Mouse (Mus musculus): ENCODE results near the gene Gm17175. TPM values are rescaled to one million over a fixed set of nuclear protein-coding genes. Genes with fewer than 3 reads are reported as not detected.
"Not testable (repeated sequence)": the region's sequence is repeated elsewhere in the genome, so short reads cannot be mapped to it uniquely, and the experiment has no call there.

Gm17175 gene
- not detected in 2 replicates for polyA plus RNA-seq (2012; ENCODE audit: insufficient read depth, low replicate concordance)

GRCm38 (mm10) chr14:51573963-51574362 lies at the start of gene Gm17175:
Gene Gm17175 (minus strand): TSS chr14:51574063.
- H3K4me3 ChIP-seq (replicated peaks); H3K9me3 ChIP-seq; H3K36me3 ChIP-seq (replicated peaks; ENCODE audit: low read length); H3K4me1 ChIP-seq; H3K27me3 ChIP-seq (replicated peaks): not testable (repeated sequence)

- no peaks in the 10 kb centered on the region for H3K36me3 ChIP-seq (replicated peaks; ENCODE audit: low read length)
- no peak within 1 kb of the TSS for H3K4me3 ChIP-seq (replicated peaks)
- no peaks in the 10 kb centered on the region for H3K9me3 ChIP-seq
- no peaks in the 10 kb centered on the region for H3K4me1 ChIP-seq
- TF ChIP-seq FLI1 (IDR thresholded peaks at IDR 0.05; ENCODE audit: low read length), result no peak
- TF ChIP-seq GATA1 (IDR thresholded peaks at IDR 0.05; ENCODE audit: borderline replicate concordance, low read length), result no peak
- H3K27me3 ChIP-seq (replicated peaks), result no peaks in the 10 kb centered on the region
These were observed 37.3 kb upstream of the Gm17175 start, which contains the start of gene Gm17078 for GRCm38 (mm10) chr14:51611210-51611609. Gene Gm17078 (minus strand): TSS chr14:51611310.

DNA sequence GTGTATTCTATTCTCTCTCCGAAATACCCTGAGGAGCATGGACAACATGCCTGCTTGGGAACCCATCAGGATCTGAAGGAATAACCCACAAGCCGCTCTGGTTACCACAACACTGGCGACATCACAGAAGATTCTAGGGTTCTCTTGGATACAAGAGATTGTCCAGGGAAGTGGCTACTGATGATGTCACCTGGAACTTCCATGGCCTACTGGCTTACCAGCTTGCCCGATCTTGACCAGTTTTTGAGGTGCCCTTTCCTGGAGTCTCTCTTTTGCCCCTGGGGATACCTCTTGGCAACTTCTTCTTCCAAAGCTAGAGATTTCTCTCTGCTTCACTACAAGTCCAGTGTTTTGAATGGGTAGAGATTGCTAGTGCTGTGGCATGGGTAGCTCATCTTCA lies 18.2 kb upstream of the Gm17175 start, which contains the start of gene Gm17174:
TSS of gene Gm17174 (minus strand) at position 101 of the 400 bp plus-strand sequence.
- not testable (repeated sequence) for H3K4me3 ChIP-seq (replicated peaks); H3K9me3 ChIP-seq; H3K4me1 ChIP-seq; H3K36me3 ChIP-seq (replicated peaks; ENCODE audit: low read length); H3K27me3 ChIP-seq (replicated peaks)

- Histone ChIP-seq H3K36me3 (replicated peaks; ENCODE audit: low read length) (no peaks in the 10 kb centered on the region), H3K4me1 (no peaks in the 10 kb centered on the region), H3K9me3 (no peaks in the 10 kb centered on the region), H3K4me3 (replicated peaks) (no peak within 1 kb of the TSS), H3K27me3 (replicated peaks) (no peaks in the 10 kb centered on the region)
- no peak for TF ChIP-seq GATA1 (IDR thresholded peaks at IDR 0.05; ENCODE audit: borderline replicate concordance, low read length)
- TF ChIP-seq FLI1 (IDR thresholded peaks at IDR 0.05; ENCODE audit: low read length), result no peak
These were observed 21.4 kb downstream of the Gm17175 start, which contains the start of gene Gm5622 for GRCm38 (mm10) chr14:51552490-51552889. Gene Gm5622 (plus strand): TSS chr14:51552790.

Other genes starting within 250 kb of the Gm17175 start
- not detected in 2 replicates for gene Gm7247, start 212.3 kb downstream of the Gm17175 start, polyA plus RNA-seq (2012; ENCODE audit: insufficient read depth, low replicate concordance)
- gene Vmn2r88, start 163.2 kb downstream of the Gm17175 start, polyA plus RNA-seq (2012; ENCODE audit: insufficient read depth, low replicate concordance), result not detected in 2 replicates
- gene Vmn2r89, start 122.2 kb downstream of the Gm17175 start, polyA plus RNA-seq (2012; ENCODE audit: insufficient read depth, low replicate concordance), result 0.40 TPM in 1 of 2 replicates, not detected in the other
- gene Gm5622, start 21.3 kb downstream of the Gm17175 start, polyA plus RNA-seq (2012; ENCODE audit: insufficient read depth, low replicate concordance), result not detected in 2 replicates
- not detected in 2 replicates for gene Gm17174, start 18.1 kb upstream of the Gm17175 start, polyA plus RNA-seq (2012; ENCODE audit: insufficient read depth, low replicate concordance)
- not detected in 2 replicates for gene Gm17078, start 37.2 kb upstream of the Gm17175 start, polyA plus RNA-seq (2012; ENCODE audit: insufficient read depth, low replicate concordance)
- not detected in 2 replicates for gene Gm4181, start 61.6 kb upstream of the Gm17175 start, polyA plus RNA-seq (2012; ENCODE audit: insufficient read depth, low replicate concordance)
- gene Gm17079, start 121.4 kb upstream of the Gm17175 start, polyA plus RNA-seq (2012; ENCODE audit: insufficient read depth, low replicate concordance), result not detected in 2 replicates
- not detected in 2 replicates for gene Gm5800, start 143.1 kb upstream of the Gm17175 start, polyA plus RNA-seq (2012; ENCODE audit: insufficient read depth, low replicate concordance)
- not detected in 2 replicates for gene Ang4, start 199.5 kb upstream of the Gm17175 start, polyA plus RNA-seq (2012; ENCODE audit: insufficient read depth, low replicate concordance)
- not detected in 2 replicates for gene AY358078, start 226.0 kb upstream of the Gm17175 start, polyA plus RNA-seq (2012; ENCODE audit: insufficient read depth, low replicate concordance)

All from megakaryocyte, embryonic 14.5 days (primary cell).